Mouse (Mus musculus) megakaryocyte, embryonic 14.5 days (primary cell): ENCODE results near the gene Col11a1.

Experiments used
- FLI1 ChIP-seq: IDR thresholded peaks from 2 replicates; pipeline ENCODE4 v1.6.1; 2012; ENCODE audit warnings: low read length, inconsistent platforms, mixed read lengths
- GATA1 ChIP-seq: IDR thresholded peaks from 3 replicates; pipeline ENCODE4 v1.6.1; 2012; ENCODE audit warnings: mixed read lengths, low read length, inconsistent platforms, borderline replicate concordance

GRCm38 (mm10) chr3:114031351-114032213, 1.2 kb downstream of the Col11a1 start:
- TF ChIP-seq GATA1 (no peak), FLI1 (no peak)
